Mouse (Mus musculus): Measurements from ENCODE around the gene Nccrp1.

DNA sequence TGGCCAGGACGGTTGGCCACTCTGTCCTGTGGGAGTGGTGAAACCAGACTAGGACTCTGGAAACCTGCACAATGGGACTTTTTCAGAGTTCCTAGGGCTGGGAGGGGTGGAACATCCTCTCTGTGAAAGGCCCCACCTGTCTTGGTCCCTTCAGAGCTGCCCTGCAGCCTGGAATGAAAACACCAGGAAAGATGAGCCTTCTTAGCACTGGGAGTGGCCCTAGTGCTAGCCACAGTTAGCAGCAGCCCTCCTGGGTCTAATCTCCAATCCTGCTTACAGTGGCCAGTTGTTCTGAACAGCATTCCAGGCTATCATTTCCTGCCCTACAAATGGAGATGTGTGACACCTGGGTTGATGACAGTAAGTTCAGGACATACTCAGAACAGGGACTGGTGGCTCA, 44.8 kb upstream of the Nccrp1 start:
- TF ChIP-seq CTCF (IDR thresholded peaks at IDR 0.05; ENCODE audit: control insufficient read depth, insufficient read depth, insufficient read length) = no peak
- TF ChIP-seq MYOD1 (IDR thresholded peaks at IDR 0.05; ENCODE audit: control insufficient read depth, insufficient read length, low read depth) = no peak
- no peak for TF ChIP-seq MAX (IDR thresholded peaks at IDR 0.05)
- TF ChIP-seq USF1 (IDR thresholded peaks at IDR 0.05; ENCODE audit: low read depth) = no peak

All from C2C12 (cell line).